Mouse (Mus musculus) kidney, embryonic 14.5 days (tissue): ENCODE data around the gene Mettl7a1. TPM values are rescaled to one million over a fixed set of nuclear protein-coding genes. Genes with fewer than 3 reads are reported as not detected.
A peak's percentile ranks its signal among the peaks of the same experiment; 100 is the strongest.
"Not testable (repeated sequence)": the region's sequence is repeated elsewhere in the genome, so short reads cannot be mapped to it uniquely, and the experiment has no call there.

ENCODE experiments used
- ATAC-seq: fragments of 200-750 bp; cut with Nextera tagmentation; 2 replicates; pipeline ENCODE4 v1.8.0; 2017; ENCODE audit warnings: moderate number of reproducible peaks, mild to moderate bottlenecking, moderate TSS enrichment, moderate library complexity; ENCODE audit not compliant: low FRiP score, low TSS enrichment
- H3K27ac ChIP-seq: fragments of 300-500 bp; sonication (generic); 2 replicates; pipeline ENCODE4 v1.5.1; 2014; ENCODE audit warnings: low read depth, mild to moderate bottlenecking, low read length, moderate library complexity, mixed read lengths
- H3K27me3 ChIP-seq: fragments of 300-500 bp; sonication (generic); 2 replicates; pipeline ENCODE4 v1.6.1; 2014; ENCODE audit warnings: mild to moderate bottlenecking, low read length; ENCODE audit not compliant: control insufficient read depth, insufficient read depth
- H3K36me3 ChIP-seq: fragments of 300-500 bp; sonication (generic); 2 replicates; pipeline ENCODE4 v1.6.1; 2014; ENCODE audit warnings: low read length, mixed read lengths; ENCODE audit not compliant: control insufficient read depth, insufficient read depth
- H3K4me1 ChIP-seq: fragments of 300-500 bp; sonication (generic); 2 replicates; pipeline ENCODE4 v1.6.1; 2014; ENCODE audit warnings: low read length, mixed read lengths; ENCODE audit not compliant: control insufficient read depth, insufficient read depth
- H3K4me2 ChIP-seq: fragments of 300-500 bp; sonication (generic); replicated peaks from 2 replicates; pipeline ENCODE4 v1.6.1; 2014; ENCODE audit warnings: low read depth, mild to moderate bottlenecking, low read length
- H3K4me3 ChIP-seq: fragments of 300-500 bp; sonication (generic); 2 replicates; pipeline ENCODE4 v1.5.1; 2014; ENCODE audit warnings: mild to moderate bottlenecking, low read length
- H3K9ac ChIP-seq: fragments of 300-500 bp; sonication (generic); 2 replicates; pipeline ENCODE4 v1.6.1; 2014; ENCODE audit warnings: low read depth, mild to moderate bottlenecking, low read length, moderate library complexity
- H3K9me3 ChIP-seq: fragments of 300-500 bp; sonication (generic); 2 replicates; pipeline ENCODE4 v1.6.1; 2016; ENCODE audit warnings: low read length; ENCODE audit not compliant: control insufficient read depth
- WGBS: fragments of 180-500 bp; shearing (Covaris S2); extraction: QIAGEN DNeasy Blood & Tissue Kit; methylation state at CpG from one replicate; pipeline ENCODE4 v1.1.7; 2014; 5-methylcytosine and 5-hydroxymethylcytosine counted together
- polyA plus RNA-seq: library from polyadenylated mRNA; unstranded; fragments of >200 nt; fragmentation: Nextera tagmentation; extraction: Ambion mirVana; gene quantifications from 2 replicates; pipeline ENCODE4 v1.2.1, GENCODE M21; 2014

Mettl7a1 gene
- polyA plus RNA-seq, 1 experiment from 2014 or later, result 10.0 TPM

DNA sequence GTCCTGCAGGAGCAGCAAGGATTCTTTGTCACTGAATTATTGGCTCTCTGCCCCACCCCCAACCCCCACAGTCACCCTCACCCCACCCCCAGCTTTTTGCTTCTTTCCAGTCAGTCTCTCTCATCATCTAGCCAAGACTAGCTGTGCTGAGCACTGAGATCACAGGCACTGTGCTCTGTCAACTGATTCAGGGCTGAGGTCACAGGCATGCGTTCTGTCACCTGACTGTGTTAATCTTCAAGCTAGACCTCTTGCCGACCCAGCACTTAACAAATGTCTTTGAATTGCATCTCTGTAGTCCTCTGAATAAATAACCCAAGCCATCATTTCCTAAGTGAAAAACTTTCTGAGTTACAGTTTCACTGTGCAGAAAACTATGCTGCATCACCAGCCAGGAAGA lies 45.6 kb downstream of the Mettl7a1 start:
- H3K4me2 ChIP-seq, result no peak overlapping the region
- no peak overlapping the region; the same call in 1 of the 2 replicates for H3K27ac ChIP-seq
- H3K36me3 ChIP-seq, result no peaks in the 10 kb centered on the region
- H3K4me1 ChIP-seq, result no peaks in the 10 kb centered on the region
- H3K9me3 ChIP-seq, result no peaks in the 10 kb centered on the region
- peak; percentile 60; the same call in 1 of the 2 replicates for ATAC-seq
- H3K4me3 ChIP-seq, result no peak overlapping the region
- WGBS, result 18% methylated on average over 2 of the region's 2 CpGs
- H3K9ac ChIP-seq, result no peak overlapping the region
- no peaks in the 10 kb centered on the region for H3K27me3 ChIP-seq

DNA sequence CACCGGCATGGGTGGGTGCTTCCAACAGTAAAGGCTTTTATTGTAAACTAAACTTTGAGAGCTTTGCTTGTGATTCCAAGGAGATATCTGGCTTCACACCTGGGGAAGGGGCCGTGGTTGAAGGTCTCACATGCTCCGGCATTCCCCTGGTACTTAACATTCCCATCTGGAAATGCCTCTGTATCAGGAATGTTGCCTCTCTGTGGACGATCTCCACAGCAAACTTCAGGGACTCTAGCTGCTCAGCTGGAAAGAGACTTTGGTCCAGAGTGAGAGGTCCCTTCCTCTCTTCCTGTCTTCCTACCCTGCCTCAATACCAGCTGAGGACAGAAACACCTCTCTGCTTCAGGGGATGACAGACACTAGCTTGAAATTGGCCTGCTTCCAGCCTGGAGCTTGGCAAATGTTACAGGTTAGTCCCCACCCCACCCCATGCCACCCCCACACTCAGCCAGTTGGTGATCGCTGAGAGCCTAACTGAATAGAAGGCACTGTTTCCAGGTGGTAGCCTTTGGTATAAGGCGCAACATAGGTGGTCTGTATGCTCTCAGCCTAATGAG lies 47.6 kb downstream of the Mettl7a1 start:
- Histone ChIP-seq H3K4me1 (no peaks in the 10 kb centered on the region), H3K9ac (no peak overlapping the region), H3K36me3 (no peaks in the 10 kb centered on the region), H3K27me3 (no peaks in the 10 kb centered on the region), H3K4me3 (no peak overlapping the region), H3K4me2 (no peak overlapping the region), H3K27ac (no peak overlapping the region), H3K9me3 (no peaks in the 10 kb centered on the region)
- no peak for ATAC-seq
- 83% methylated on average over 6 of the region's 6 CpGs for WGBS

DNA sequence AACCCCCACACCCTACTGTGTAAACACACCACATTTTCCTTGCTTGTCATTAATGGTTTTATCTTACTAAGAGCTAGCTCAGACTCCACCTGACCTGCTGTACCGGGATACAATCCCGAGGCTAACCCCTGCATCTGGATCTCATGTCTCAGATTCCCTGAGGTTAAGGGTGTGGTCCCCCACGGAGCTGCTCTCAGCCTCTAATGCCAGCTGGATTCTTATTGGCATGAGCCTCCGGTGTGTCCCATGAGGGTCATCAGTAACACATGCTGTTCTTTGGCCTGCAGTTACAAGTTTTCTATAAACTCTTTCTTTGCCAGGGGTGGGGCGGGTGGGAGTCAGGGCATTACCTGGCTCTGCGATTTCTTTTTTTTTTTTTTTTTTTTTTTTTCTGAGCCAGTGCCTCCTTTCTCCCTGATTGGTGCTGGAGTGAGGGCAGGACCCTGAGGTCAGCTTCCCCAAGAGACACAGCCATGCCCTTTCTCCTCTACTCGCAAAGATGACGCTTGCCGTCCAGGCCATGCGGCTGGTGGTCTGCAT lies 48.8 kb downstream of the Mettl7a1 start, which contains the start of the genes Methig1 and Mettl7a2:
Methig1 (plus strand) TSS at position 439 of the 540 bp plus-strand sequence.
Mettl7a2 (plus strand) TSS at position 490 of the 540 bp plus-strand sequence.
- Histone ChIP-seq H3K4me1 (no peaks in the 10 kb centered on the region), H3K4me2 (no peak within 1 kb of the TSS), H3K27ac (no peak within 1 kb of the TSS), H3K27me3 (no peaks in the 10 kb centered on the region), H3K36me3 (no peaks in the 10 kb centered on the region), H3K9me3 (no peaks in the 10 kb centered on the region), H3K9ac (no peak within 1 kb of the TSS), H3K4me3 (no peak within 1 kb of the TSS)
- WGBS, result 86% methylated on average over 10 of the region's 10 CpGs
- no peak for ATAC-seq

DNA sequence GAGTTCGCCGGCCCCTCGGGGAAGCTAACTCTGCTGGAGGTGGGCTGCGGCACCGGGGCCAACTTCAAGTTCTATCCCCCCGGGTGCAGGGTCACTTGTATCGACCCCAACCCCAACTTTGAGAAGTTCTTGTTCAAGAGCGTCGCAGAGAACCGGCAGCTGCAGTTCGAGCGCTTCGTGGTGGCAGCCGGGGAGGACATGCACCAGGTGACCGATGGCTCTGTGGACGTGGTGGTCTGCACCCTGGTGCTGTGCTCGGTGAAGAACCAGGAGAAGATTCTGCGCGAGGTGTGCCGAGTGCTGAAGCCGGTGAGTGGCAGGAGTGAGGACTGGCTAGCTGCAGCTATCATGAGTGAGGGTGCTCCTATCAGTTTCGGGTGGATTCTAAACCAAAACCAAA lies 49.5 kb downstream of the Mettl7a1 start:
- WGBS, result 91% methylated on average over 8 of the region's 22 CpGs
- not testable (repeated sequence) for H3K4me1 ChIP-seq, H3K27ac ChIP-seq, H3K36me3 ChIP-seq, H3K9ac ChIP-seq, H3K4me2 ChIP-seq, H3K27me3 ChIP-seq, H3K9me3 ChIP-seq, ATAC-seq, H3K4me3 ChIP-seq

DNA sequence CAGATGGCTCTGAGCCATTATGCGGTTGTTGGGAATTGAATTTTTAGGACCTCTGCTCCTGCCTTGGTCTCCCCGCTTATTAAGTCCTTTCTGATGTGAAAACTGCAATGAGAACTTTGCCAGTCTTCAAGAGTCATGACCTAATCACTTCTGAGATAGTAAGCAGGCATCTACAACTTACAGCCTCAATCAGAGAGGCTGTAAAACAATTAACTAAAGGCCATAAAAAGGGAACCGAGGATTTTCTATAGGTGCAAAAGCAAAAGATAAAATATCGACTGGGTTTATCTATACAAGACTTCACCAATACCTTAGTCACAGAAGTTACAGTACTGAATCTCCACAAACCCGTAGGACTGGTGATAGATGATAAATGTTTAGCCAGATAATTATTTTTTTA lies 51.9 kb downstream of the Mettl7a1 start:
- ATAC-seq, result no peak
- Histone ChIP-seq H3K27ac (no peak overlapping the region), H3K4me1 (no peaks in the 10 kb centered on the region), H3K9me3 (no peaks in the 10 kb centered on the region), H3K27me3 (no peaks in the 10 kb centered on the region), H3K4me2 (no peak overlapping the region), H3K9ac (no peak overlapping the region), H3K4me3 (no peak overlapping the region), H3K36me3 (no peaks in the 10 kb centered on the region)
- WGBS, result 55% methylated on average over 5 of the region's 5 CpGs

DNA sequence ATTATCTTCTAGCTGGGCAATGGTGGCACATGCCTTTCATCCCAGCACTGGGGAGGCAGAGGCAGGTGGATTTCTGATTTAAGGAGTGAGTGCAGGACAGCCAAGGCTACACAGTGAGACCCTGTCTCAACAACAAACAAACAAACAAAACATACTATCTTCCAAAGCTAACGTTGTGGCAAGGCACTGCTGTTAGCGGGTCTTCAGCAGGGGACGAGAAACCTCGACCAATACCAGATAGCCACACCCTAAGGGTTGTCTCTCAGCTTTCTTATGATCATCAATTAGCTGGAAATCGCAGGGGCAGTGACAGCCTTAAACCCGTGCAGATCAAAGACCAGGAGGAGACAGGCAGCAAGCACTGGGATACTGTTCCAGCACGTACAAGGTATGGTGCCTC lies 60.3 kb downstream of the Mettl7a1 start, which contains the start of gene Higd1c:
Higd1c (plus strand) TSS at position 301 of the 400 bp plus-strand sequence.
- H3K4me1 ChIP-seq, result no peaks in the 10 kb centered on the region
- ATAC-seq, result no peak
- H3K36me3 ChIP-seq, result no peaks in the 10 kb centered on the region
- no peak within 1 kb of the TSS for H3K4me3 ChIP-seq
- H3K27ac ChIP-seq, result no peak within 1 kb of the TSS
- no peaks in the 10 kb centered on the region for H3K27me3 ChIP-seq
- no peak within 1 kb of the TSS for H3K9ac ChIP-seq
- 59% methylated on average over 7 of the region's 7 CpGs for WGBS
- no peak within 1 kb of the TSS for H3K4me2 ChIP-seq
- no peaks in the 10 kb centered on the region for H3K9me3 ChIP-seq

DNA sequence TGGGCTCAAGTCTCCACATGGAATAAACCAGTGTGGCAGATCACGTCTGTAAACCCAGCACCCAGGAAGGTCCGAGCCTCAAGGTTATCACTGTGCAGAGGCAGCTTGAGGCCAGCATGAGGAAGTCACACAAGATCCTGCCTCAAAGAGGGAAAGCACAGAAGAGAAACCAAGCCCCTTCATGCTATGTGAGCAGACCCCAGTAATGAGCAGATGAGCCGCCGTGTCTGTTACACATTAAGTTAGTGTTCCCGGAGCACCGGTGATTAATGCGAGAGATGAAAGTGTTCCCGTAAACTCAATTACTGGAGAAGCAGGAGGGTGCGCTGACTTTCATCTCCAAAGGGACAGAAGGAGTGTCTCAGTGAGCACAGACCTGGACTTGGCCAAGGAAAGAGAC lies 62.0 kb downstream of the Mettl7a1 start:
- WGBS, result 23% methylated on average over 8 of the region's 9 CpGs
- not testable (repeated sequence) for H3K27me3 ChIP-seq, H3K9me3 ChIP-seq, H3K9ac ChIP-seq, H3K4me2 ChIP-seq, H3K4me3 ChIP-seq, H3K36me3 ChIP-seq, H3K4me1 ChIP-seq
- peak overlapping the region; percentile 42; the same call in 1 of the 2 replicates for H3K27ac ChIP-seq
- peak; percentile 78; the same call in 1 of the 2 replicates for ATAC-seq

DNA sequence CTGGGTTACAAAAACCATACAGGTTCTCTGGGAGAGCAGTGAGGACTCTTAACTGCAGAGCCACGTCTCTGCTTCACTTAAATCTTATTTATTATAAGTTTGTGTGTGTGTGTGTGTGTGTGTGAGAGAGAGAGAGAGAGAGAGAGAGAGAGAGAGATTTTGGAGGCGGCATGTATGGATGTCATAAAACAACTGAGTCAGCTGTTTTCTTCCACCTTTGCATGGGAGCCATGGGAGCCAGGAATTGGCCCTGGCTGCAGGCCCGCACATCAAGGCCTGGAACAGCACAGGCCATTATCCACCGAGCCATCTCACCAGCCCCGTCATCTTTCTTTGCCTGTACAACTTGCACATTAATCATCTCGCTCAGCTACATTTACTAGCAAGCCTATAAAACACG lies 63.2 kb downstream of the Mettl7a1 start:
- Histone ChIP-seq H3K4me2 (no peak overlapping the region), H3K9me3 (no peaks in the 10 kb centered on the region), H3K36me3 (no peaks in the 10 kb centered on the region), H3K9ac (no peak overlapping the region), H3K4me1 (no peaks in the 10 kb centered on the region), H3K27ac (no peak overlapping the region), H3K27me3 (no peaks in the 10 kb centered on the region), H3K4me3 (no peak overlapping the region)
- no peak for ATAC-seq
- WGBS, result 59% methylated on average over 7 of the region's 7 CpGs

DNA sequence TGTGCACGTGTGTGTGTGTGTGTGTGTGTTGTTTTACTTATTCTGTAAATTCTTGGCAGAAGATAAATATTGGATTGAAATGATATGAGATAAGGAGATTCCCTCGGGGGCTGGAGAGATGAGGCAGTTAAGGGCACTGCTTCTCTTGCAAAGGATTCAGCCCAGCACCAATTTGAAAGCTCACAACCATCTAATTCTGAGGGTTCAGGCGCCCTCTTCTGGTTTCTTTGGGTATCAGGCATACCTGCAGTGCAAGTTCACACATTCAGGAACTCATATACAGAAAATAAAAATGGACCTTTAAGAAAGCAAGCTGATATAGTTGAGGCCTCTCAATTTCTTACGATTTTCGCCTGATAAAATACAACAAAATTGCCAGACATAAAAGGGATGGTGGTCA lies 71.1 kb downstream of the Mettl7a1 start:
- Histone ChIP-seq H3K27ac (no peak overlapping the region), H3K27me3 (no peaks in the 10 kb centered on the region), H3K4me3 (no peak overlapping the region), H3K36me3 (no peaks in the 10 kb centered on the region), H3K9me3 (peaks cover 8% of the 10 kb centered on the region), H3K4me2 (no peak overlapping the region), H3K9ac (no peak overlapping the region), H3K4me1 (no peaks in the 10 kb centered on the region)
- no peak for ATAC-seq
- 39% methylated on average over 5 of the region's 5 CpGs for WGBS
